Mouse (Mus musculus) forebrain, embryonic 14.5 days (tissue): ENCODE measurements around the gene Serpinb6a. TPM values are rescaled to one million over a fixed set of nuclear protein-coding genes. Genes with fewer than 3 reads are reported as not detected.

Experiments used
- ATAC-seq: fragments of 200-750 bp; cut with Nextera tagmentation; 2 replicates; pipeline ENCODE4 v1.8.0; 2017; ENCODE audit warnings: mild to moderate bottlenecking, moderate library complexity
- DNase-seq: peaks from one replicate; pipeline ENCODE4 v3.0.0-alpha.2; 2015; ENCODE audit warnings: low spot score
- H3K27ac ChIP-seq: fragments of 300-500 bp; sonication (generic); 2 replicates; pipeline ENCODE4 v1.5.1; 2014; ENCODE audit warnings: low read depth, mild to moderate bottlenecking, control low read depth, low read length, moderate library complexity
- H3K27me3 ChIP-seq: fragments of 300-500 bp; sonication (generic); replicated peaks from 2 replicates; pipeline ENCODE4 v1.6.1; 2014; ENCODE audit warnings: low read length, control low read depth, mixed read lengths; ENCODE audit not compliant: control insufficient read depth, insufficient read depth
- H3K36me3 ChIP-seq: fragments of 300-500 bp; sonication (generic); 2 replicates; pipeline ENCODE4 v1.6.1; 2014; ENCODE audit warnings: low read length, control low read depth; ENCODE audit not compliant: control insufficient read depth, insufficient read depth
- H3K4me1 ChIP-seq: fragments of 300-500 bp; sonication (generic); 2 replicates; pipeline ENCODE4 v1.6.1; 2014; ENCODE audit warnings: antibody characterized with exemption, low read length, control low read depth; ENCODE audit not compliant: control insufficient read depth, insufficient read depth
- H3K4me2 ChIP-seq: fragments of 300-500 bp; sonication (generic); 2 replicates; pipeline ENCODE4 v1.6.1; 2014; ENCODE audit warnings: mild to moderate bottlenecking, control low read depth, low read length
- H3K4me3 ChIP-seq: fragments of 300-500 bp; sonication (generic); 2 replicates; pipeline ENCODE4 v1.5.1; 2014; ENCODE audit warnings: low read depth, low read length, control low read depth
- H3K9ac ChIP-seq: fragments of 300-500 bp; sonication (generic); 2 replicates; pipeline ENCODE4 v1.6.1; 2014; ENCODE audit warnings: mild to moderate bottlenecking, low read length, control low read depth, moderate library complexity
- H3K9me3 ChIP-seq: fragments of 300-500 bp; sonication (generic); replicated peaks from 2 replicates; pipeline ENCODE4 v1.6.1; 2016; ENCODE audit warnings: low read length, control low read depth, mixed read lengths; ENCODE audit not compliant: control insufficient read depth
- WGBS: fragments of 180-500 bp; shearing (Covaris S2); extraction: QIAGEN DNeasy Blood & Tissue Kit; methylation state at CpG from one replicate; pipeline ENCODE4 v1.1.7; 2014; 5-methylcytosine and 5-hydroxymethylcytosine counted together
- polyA plus RNA-seq: library from polyadenylated mRNA; unstranded; fragments of >200 nt; fragmentation: Nextera tagmentation; extraction: Ambion mirVana; gene quantifications from 2 replicates; pipeline ENCODE4 v1.2.1, GENCODE M21; 2014

The Serpinb6a gene
- polyA plus RNA-seq, 1 experiment from 2014 or later: 43.1 TPM

GRCm38 (mm10) chr13:34016927-34017569, 14.5 kb upstream of the Serpinb6a start:
- no peak; the same call in 1 of the 2 replicates for ATAC-seq
- DNase-seq: peak; percentile 40

GRCm38 (mm10) chr13:34007234-34007633, 4.6 kb upstream of the Serpinb6a start:
- no peaks in the 10 kb centered on the region for H3K27me3 ChIP-seq
- H3K4me3 ChIP-seq: no peak overlapping the region
- no peak for ATAC-seq
- H3K4me1 ChIP-seq: peaks cover 6% of the 10 kb centered on the region
- 83% methylated on average over 2 of the region's 2 CpGs for WGBS
- H3K9ac ChIP-seq: no peak overlapping the region
- DNase-seq: no peak
- peaks cover 3% of the 10 kb centered on the region; the same call in 1 of the 2 replicates for H3K36me3 ChIP-seq
- H3K9me3 ChIP-seq: no peaks in the 10 kb centered on the region
- no peak overlapping the region for H3K27ac ChIP-seq
- H3K4me2 ChIP-seq: no peak overlapping the region

More at GRCm38 (mm10) chr13:34016927-34017569, 14.5 kb upstream of the Serpinb6a start:
- no peak overlapping the region for H3K9ac ChIP-seq
- H3K4me1 ChIP-seq: no peaks in the 10 kb centered on the region
- H3K4me3 ChIP-seq: no peak overlapping the region
- no peaks in the 10 kb centered on the region for H3K9me3 ChIP-seq
- no peak overlapping the region for H3K4me2 ChIP-seq
- 83% methylated on average over 9 of the region's 9 CpGs for WGBS
- H3K36me3 ChIP-seq: peaks cover 49% of the 10 kb centered on the region
- no peaks in the 10 kb centered on the region for H3K27me3 ChIP-seq
- no peak overlapping the region for H3K27ac ChIP-seq

- Histone ChIP-seq H3K27me3 (no peaks in the 10 kb centered on the region), H3K9me3 (no peaks in the 10 kb centered on the region), H3K36me3 (no peaks in the 10 kb centered on the region), H3K4me3 (peak overlapping the region; percentile 92), H3K27ac (peak overlapping the region; percentile 86; the same call in 1 of the 2 replicates), H3K4me1 (peaks cover 9% of the 10 kb centered on the region), H3K4me2 (peak overlapping the region; percentile 90), H3K9ac (peak overlapping the region; percentile 95)
- no peak for DNase-seq
- 0 out of 2 replicates have a peak, but pooled peaks have one; percentile 1 for ATAC-seq
- 4% methylated on average over 5 of the region's 5 CpGs for WGBS
Measured at GRCm38 (mm10) chr13:34003058-34003457, 464 bp upstream of the Serpinb6a start.

- peak; percentile 29; the same call in 1 of the 2 replicates for ATAC-seq
- DNase-seq: peak; percentile 80
- Histone ChIP-seq H3K27me3 (no peaks in the 10 kb centered on the region), H3K27ac (no peak overlapping the region), H3K9ac (no peak overlapping the region), H3K4me1 (no peaks in the 10 kb centered on the region), H3K4me2 (no peak overlapping the region), H3K36me3 (no peaks in the 10 kb centered on the region), H3K4me3 (no peak overlapping the region), H3K9me3 (no peaks in the 10 kb centered on the region)
- WGBS: 22% methylated on average over 1 of the region's 1 CpGs
Measured at GRCm38 (mm10) chr13:33995197-33995596, 7.4 kb downstream of the Serpinb6a start.

GRCm38 (mm10) chr13:33989625-33990024, 13.0 kb downstream of the Serpinb6a start:
- ATAC-seq (no peak), DNase-seq (no peak)
- no peaks in the 10 kb centered on the region for H3K9me3 ChIP-seq
- no peaks in the 10 kb centered on the region for H3K4me1 ChIP-seq
- no peak overlapping the region for H3K9ac ChIP-seq
- WGBS: 89% methylated on average over 5 of the region's 5 CpGs
- H3K4me3 ChIP-seq: no peak overlapping the region
- H3K27ac ChIP-seq: no peak overlapping the region
- H3K4me2 ChIP-seq: no peak overlapping the region
- no peaks in the 10 kb centered on the region for H3K27me3 ChIP-seq
- no peaks in the 10 kb centered on the region for H3K36me3 ChIP-seq

- no peak overlapping the region for H3K9ac ChIP-seq
- H3K27me3 ChIP-seq: no peaks in the 10 kb centered on the region
- no peaks in the 10 kb centered on the region for H3K9me3 ChIP-seq
- H3K4me3 ChIP-seq: no peak overlapping the region
- 0 out of 2 replicates have a peak, but pooled peaks cover 3% of the 10 kb centered on the region for H3K4me1 ChIP-seq
- DNase-seq: no peak
- H3K36me3 ChIP-seq: no peaks in the 10 kb centered on the region
- no peak for ATAC-seq
- no peak overlapping the region for H3K27ac ChIP-seq
- H3K4me2 ChIP-seq: no peak overlapping the region
Measured at GRCm38 (mm10) chr13:33966574-33966973, 36.0 kb downstream of the Serpinb6a start.

- Histone ChIP-seq H3K36me3 (no peaks in the 10 kb centered on the region), H3K4me2 (no peak overlapping the region), H3K27me3 (no peaks in the 10 kb centered on the region), H3K27ac (no peak overlapping the region), H3K4me1 (0 out of 2 replicates have a peak, but pooled peaks cover 3% of the 10 kb centered on the region), H3K4me3 (no peak overlapping the region), H3K9ac (no peak overlapping the region), H3K9me3 (no peaks in the 10 kb centered on the region)
- WGBS: 80% methylated on average over 4 of the region's 4 CpGs
- ATAC-seq: no peak
- no peak for DNase-seq
Measured at GRCm38 (mm10) chr13:33966025-33966412, 36.6 kb downstream of the Serpinb6a start.

- Histone ChIP-seq H3K36me3 (no peaks in the 10 kb centered on the region), H3K9me3 (no peaks in the 10 kb centered on the region), H3K27ac (no peak overlapping the region; the same call in 1 of the 2 replicates), H3K9ac (peak overlapping the region; percentile 64), H3K4me2 (peak overlapping the region; percentile 74), H3K4me1 (0 out of 2 replicates have a peak, but pooled peaks cover 3% of the 10 kb centered on the region), H3K27me3 (no peaks in the 10 kb centered on the region), H3K4me3 (peak overlapping the region; percentile 41)
- ATAC-seq (peak; percentile 22; the same call in 1 of the 2 replicates), DNase-seq (no peak)
- 26% methylated on average over 14 of the region's 14 CpGs for WGBS
Measured at GRCm38 (mm10) chr13:33965056-33966024, 37.3 kb downstream of the Serpinb6a start.
